Mouse (Mus musculus): ENCODE data around the gene Stx5a.

GRCm38 (mm10) chr19:8758899-8759298 is 17.7 kb downstream of the Stx5a start:
- TF ChIP-seq CTCF (IDR thresholded peaks at IDR 0.05; ENCODE audit: low read depth, low read length) = no peak
- no peak for TF ChIP-seq POLR2A (IDR thresholded peaks at IDR 0.05; ENCODE audit: extremely low read depth, insufficient read depth, low read length)
